Mouse (Mus musculus): ENCODE results near the gene Mfap4.

DNA sequence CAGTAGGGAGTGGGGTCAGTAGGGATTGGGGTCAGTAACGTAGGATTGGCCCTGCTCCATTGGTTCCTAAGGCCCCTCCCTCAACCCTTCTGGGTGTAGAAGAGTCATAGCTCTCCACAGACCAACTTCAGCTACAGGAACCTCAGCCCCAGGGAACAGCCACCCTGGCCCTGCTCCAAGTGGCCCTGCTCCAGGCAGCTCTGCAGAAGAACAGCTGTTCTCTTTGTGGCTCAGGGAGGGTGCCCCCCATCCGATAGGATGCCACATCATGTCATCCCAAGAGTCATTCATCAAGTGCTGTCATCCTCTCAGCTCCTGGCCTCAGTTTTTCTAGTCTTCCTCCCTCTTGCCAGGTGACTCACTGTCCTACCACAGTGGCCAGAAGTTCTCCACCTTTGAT is 2.2 kb downstream of the Mfap4 start:
- TF ChIP-seq CTCF (IDR thresholded peaks at IDR 0.05; ENCODE audit: insufficient read depth, low read depth, low read length): no peak
- TF ChIP-seq POLR2A (IDR thresholded peaks at IDR 0.05; ENCODE audit: insufficient read depth, low read depth, low read length): no peak

All from olfactory bulb, adult 2 months (tissue).